Mouse (Mus musculus) myocyte (in vitro differentiated cells): ENCODE data around the gene Fam199x. TPM values are rescaled to one million over a fixed set of nuclear protein-coding genes. Genes with fewer than 3 reads are reported as not detected.

ENCODE experiments used
- H3K27me3 ChIP-seq: one replicate; pipeline ENCODE4 v1.6.1; 2011; ENCODE audit not compliant: control insufficient read depth, insufficient read depth, insufficient read length
- H3K36me3 ChIP-seq: one replicate; pipeline ENCODE4 v1.6.1; 2011; ENCODE audit not compliant: control insufficient read depth, insufficient read depth
- H3K4me2 ChIP-seq: one replicate; pipeline ENCODE4 v1.6.1; 2011; ENCODE audit warnings: low read depth, control low read depth
- H3K4me3 ChIP-seq: one replicate; pipeline ENCODE4 v1.5.1; 2011; ENCODE audit warnings: mild to moderate bottlenecking, control low read depth, moderate library complexity
- H3K79me2 ChIP-seq: one replicate; pipeline ENCODE4 v1.6.1; 2011; ENCODE audit not compliant: control insufficient read depth, insufficient read depth
- H3ac ChIP-seq: one replicate; pipeline ENCODE4 v1.6.1; 2011; ENCODE audit not compliant: control insufficient read depth, insufficient read length
- CEBPB ChIP-seq: IDR thresholded peaks from 2 replicates; pipeline ENCODE4 v1.6.1; 2011; ENCODE audit warnings: mild to moderate bottlenecking, moderate library complexity; ENCODE audit not compliant: poor library complexity, insufficient read depth, severe bottlenecking
- E2F4 ChIP-seq: IDR thresholded peaks from one replicate; pipeline ENCODE4 v1.6.1; 2011; ENCODE audit warnings: mild to moderate bottlenecking, control low read depth, moderate library complexity; ENCODE audit not compliant: insufficient read depth
- MAX ChIP-seq: IDR thresholded peaks from one replicate; pipeline ENCODE4 v1.6.1; 2011; ENCODE audit warnings: low read depth, mild to moderate bottlenecking, control low read depth
- MYOD1 ChIP-seq, 3 experiments: IDR thresholded peaks; one replicate each; pipeline ENCODE4 v1.6.1; 2011; ENCODE audit warnings: control low read depth in 2 of 3, low read depth in 2 of 3, mild to moderate bottlenecking in 2 of 3, moderate library complexity in 1 of 3; ENCODE audit not compliant: insufficient read length in 2 of 3, control insufficient read depth in 1 of 3
- MYOG ChIP-seq, 3 experiments: IDR thresholded peaks; one replicate each; pipeline ENCODE4 v1.6.1; 2011; ENCODE audit warnings: control low read depth in 2 of 3, low read depth in 2 of 3, mild to moderate bottlenecking in 2 of 3; ENCODE audit not compliant: insufficient read length in 2 of 3, control insufficient read depth in 1 of 3, insufficient read depth in 1 of 3
- POLR2A ChIP-seq: IDR thresholded peaks from one replicate; pipeline ENCODE4 v1.6.1; 2011; ENCODE audit warnings: low read depth, mild to moderate bottlenecking, control low read depth, moderate library complexity; ENCODE audit not compliant: insufficient read length
- POLR2AphosphoS2 ChIP-seq: IDR thresholded peaks from one replicate; pipeline ENCODE4 v1.6.1; 2011; ENCODE audit warnings: low read depth, control low read depth; ENCODE audit not compliant: insufficient read length
- REST ChIP-seq: IDR thresholded peaks from one replicate; pipeline ENCODE4 v1.6.1; 2011; ENCODE audit warnings: mild to moderate bottlenecking, control low read depth, moderate library complexity; ENCODE audit not compliant: insufficient read depth, insufficient read length
- SRF ChIP-seq: IDR thresholded peaks from one replicate; pipeline ENCODE4 v1.6.1; 2011; ENCODE audit warnings: low read depth; ENCODE audit not compliant: control insufficient read depth, insufficient read length
- TCF12 ChIP-seq: IDR thresholded peaks from one replicate; pipeline ENCODE4 v1.6.1; 2011; ENCODE audit warnings: mild to moderate bottlenecking, control low read depth; ENCODE audit not compliant: poor library complexity, insufficient read depth, severe bottlenecking
- TCF3 ChIP-seq: IDR thresholded peaks from one replicate; pipeline ENCODE4 v1.6.1; 2011; ENCODE audit warnings: low read depth, control low read depth; ENCODE audit not compliant: insufficient read length
- USF1 ChIP-seq: IDR thresholded peaks from one replicate; pipeline ENCODE4 v1.6.1; 2011; ENCODE audit warnings: low read depth, mild to moderate bottlenecking, control low read depth, moderate library complexity
- polyA plus RNA-seq: library from polyadenylated mRNA; unstranded; fragments of >200 nt; fragmentation: generic; extraction: Trizol; gene quantifications from one replicate; pipeline ENCODE4 v1.2.1, GENCODE M21; 2012; ENCODE audit warnings: missing spikeins

The Fam199x gene
- polyA plus RNA-seq, result 0.44 TPM

GRCm38 (mm10) chrX:137049425-137050225, at the start of gene Fam199x:
Fam199x (plus strand) TSS chrX:137049594.
- Histone ChIP-seq H3ac (no peak within 1 kb of the TSS), H3K79me2 (no peaks in the 10 kb centered on the region), H3K4me2 (peak within 1 kb of the TSS; percentile 64), H3K27me3 (no peaks in the 10 kb centered on the region), H3K4me3 (peak within 1 kb of the TSS; percentile 36), H3K36me3 (no peaks in the 10 kb centered on the region)
- TF ChIP-seq USF1 (no peak), POLR2A (peak; percentile 60), E2F4 (no peak), POLR2AphosphoS2 (peak; percentile 12)

GRCm38 (mm10) chrX:137015099-137015709, 34.2 kb upstream of the Fam199x start:
- Histone ChIP-seq H3ac (no peak overlapping the region), H3K4me2 (no peak overlapping the region), H3K36me3 (no peaks in the 10 kb centered on the region), H3K79me2 (no peaks in the 10 kb centered on the region), H3K27me3 (no peaks in the 10 kb centered on the region), H3K4me3 (no peak overlapping the region)
- TF ChIP-seq REST (no peak), CEBPB (no peak), MYOD1 (IDR thresholded peaks at IDR 0.05; ENCODE audit: control insufficient read depth in 1 of 3, insufficient read length in 2 of 3, low read depth in 2 of 3) (no peak), POLR2AphosphoS2 (no peak), MYOG (IDR thresholded peaks at IDR 0.05; ENCODE audit: control insufficient read depth in 1 of 3, insufficient read depth in 1 of 3, insufficient read length in 2 of 3, low read depth in 2 of 3) (no peak), USF1 (no peak)

GRCm38 (mm10) chrX:137017668-137018067, 31.7 kb upstream of the Fam199x start:
- no peak overlapping the region for H3ac ChIP-seq
- no peaks in the 10 kb centered on the region for H3K27me3 ChIP-seq
- H3K4me3 ChIP-seq, result no peak overlapping the region
- H3K79me2 ChIP-seq, result no peaks in the 10 kb centered on the region
- TF ChIP-seq MYOD1 (IDR thresholded peaks at IDR 0.05; ENCODE audit: control insufficient read depth in 1 of 3, insufficient read length in 2 of 3, low read depth in 2 of 3), result no peak
- TF ChIP-seq MYOG (IDR thresholded peaks at IDR 0.05; ENCODE audit: control insufficient read depth in 1 of 3, insufficient read depth in 1 of 3, insufficient read length in 2 of 3, low read depth in 2 of 3), result no peak
- no peak for TF ChIP-seq USF1
- no peak for TF ChIP-seq MAX
- no peak for TF ChIP-seq SRF
- no peak for TF ChIP-seq TCF3
- TF ChIP-seq REST, result no peak
- no peak for TF ChIP-seq CEBPB
- TF ChIP-seq POLR2A, result no peak
- H3K36me3 ChIP-seq, result no peaks in the 10 kb centered on the region
- H3K4me2 ChIP-seq, result no peak overlapping the region

- no peak overlapping the region for H3ac ChIP-seq
- H3K79me2 ChIP-seq, result no peaks in the 10 kb centered on the region
- H3K4me3 ChIP-seq, result no peak overlapping the region
- H3K4me2 ChIP-seq, result no peak overlapping the region
- no peaks in the 10 kb centered on the region for H3K27me3 ChIP-seq
- no peaks in the 10 kb centered on the region for H3K36me3 ChIP-seq
- TF ChIP-seq SRF (peak; percentile 84), E2F4 (no peak)
These were observed 30.1 kb upstream of the Fam199x start for GRCm38 (mm10) chrX:137019310-137019709.

GRCm38 (mm10) chrX:137030916-137031315, 18.5 kb upstream of the Fam199x start:
- H3K4me3 ChIP-seq, result no peak overlapping the region
- H3K36me3 ChIP-seq, result no peaks in the 10 kb centered on the region
- H3ac ChIP-seq, result no peak overlapping the region
- TF ChIP-seq E2F4 (no peak), TCF12 (no peak), USF1 (no peak), REST (no peak), POLR2A (no peak), CEBPB (no peak), MAX (no peak), TCF3 (no peak), POLR2AphosphoS2 (no peak), SRF (no peak), MYOG (IDR thresholded peaks at IDR 0.05; ENCODE audit: control insufficient read depth in 1 of 3, insufficient read depth in 1 of 3, insufficient read length in 2 of 3, low read depth in 2 of 3) (no peak), MYOD1 (IDR thresholded peaks at IDR 0.05; ENCODE audit: control insufficient read depth in 1 of 3, insufficient read length in 2 of 3, low read depth in 2 of 3) (no peak)
- no peak overlapping the region for H3K4me2 ChIP-seq
- H3K79me2 ChIP-seq, result peaks cover 3% of the 10 kb centered on the region
- H3K27me3 ChIP-seq, result no peaks in the 10 kb centered on the region
